Mouse (Mus musculus) neural tube, embryonic 15.5 days (tissue): Measurements from ENCODE around the gene A730061H03Rik. TPM values are rescaled to one million over a fixed set of nuclear protein-coding genes. Genes with fewer than 3 reads are reported as not detected.

Experiments
- ATAC-seq: fragments of 200-750 bp; cut with Nextera tagmentation; 2 replicates; pipeline ENCODE4 v1.8.0; 2017; ENCODE audit warnings: mild to moderate bottlenecking, moderate TSS enrichment, moderate library complexity; ENCODE audit not compliant: low FRiP score
- H3K27ac ChIP-seq: fragments of 300-500 bp; sonication (generic); replicated peaks from 2 replicates; pipeline ENCODE4 v1.5.1; 2015; ENCODE audit warnings: mild to moderate bottlenecking, inconsistent platforms
- H3K27me3 ChIP-seq: fragments of 300-500 bp; sonication (generic); replicated peaks from 2 replicates; pipeline ENCODE4 v1.6.1; 2015; ENCODE audit warnings: inconsistent platforms
- H3K36me3 ChIP-seq: fragments of 300-500 bp; sonication (generic); 2 replicates; pipeline ENCODE4 v1.6.1; 2015; ENCODE audit warnings: inconsistent platforms
- H3K4me1 ChIP-seq: fragments of 300-500 bp; sonication (generic); 2 replicates; pipeline ENCODE4 v1.6.1; 2015; ENCODE audit warnings: inconsistent platforms
- H3K4me2 ChIP-seq: fragments of 300-500 bp; sonication (generic); 2 replicates; pipeline ENCODE4 v1.6.1; 2015; ENCODE audit warnings: inconsistent platforms, mild to moderate bottlenecking, moderate library complexity
- H3K4me3 ChIP-seq: fragments of 300-500 bp; sonication (generic); replicated peaks from 2 replicates; pipeline ENCODE4 v1.5.1; 2015; ENCODE audit warnings: mild to moderate bottlenecking, inconsistent platforms
- H3K9ac ChIP-seq: fragments of 300-500 bp; sonication (generic); replicated peaks from 2 replicates; pipeline ENCODE4 v1.6.1; 2015; ENCODE audit warnings: mild to moderate bottlenecking, inconsistent platforms
- H3K9me3 ChIP-seq: fragments of 300-500 bp; sonication (generic); replicated peaks from 2 replicates; pipeline ENCODE4 v1.6.1; 2016; ENCODE audit warnings: inconsistent platforms
- WGBS: fragments of 180-500 bp; shearing (Covaris S2); methylation state at CpG from one replicate; pipeline ENCODE4 v1.1.7; 2015; ENCODE audit warnings: mixed read lengths; 5-methylcytosine and 5-hydroxymethylcytosine counted together
- polyA plus RNA-seq: library from polyadenylated mRNA; unstranded; fragments of >200 nt; fragmentation: Nextera tagmentation; extraction: Ambion mirVana; gene quantifications from 2 replicates; pipeline ENCODE4 v1.2.1, GENCODE M21; 2015

Gene A730061H03Rik
- polyA plus RNA-seq, 1 experiment from 2014 or later: 0.75 TPM

- 0 out of 2 replicates have a peak, but pooled peaks cover 2% of the 10 kb centered on the region for H3K27me3 ChIP-seq
- ATAC-seq: peak; percentile 25; the same call in 1 of the 2 replicates
- no peak overlapping the region for H3K27ac ChIP-seq
- H3K4me1 ChIP-seq: peaks cover 19% of the 10 kb centered on the region; the same call in 1 of the 2 replicates
- H3K4me3 ChIP-seq: peak overlapping the region; percentile 2; the same call in 1 of the 2 replicates
- no peak overlapping the region for H3K9ac ChIP-seq
- peak overlapping the region; percentile 19 for H3K4me2 ChIP-seq
- no peaks in the 10 kb centered on the region for H3K9me3 ChIP-seq
- 0 out of 2 replicates have a peak, but pooled peaks cover 11% of the 10 kb centered on the region for H3K36me3 ChIP-seq
- 62% methylated on average over 7 of the region's 7 CpGs for WGBS
Measured at GRCm38 (mm10) chr14:55511037-55511436, 49.2 kb downstream of the A730061H03Rik start.

GRCm38 (mm10) chr14:55510125-55510731 is 50.0 kb downstream of the A730061H03Rik start, which contains the start of gene Cpne6:
Cpne6 (plus strand) TSS chr14:55510445.
- H3K4me3 ChIP-seq: peak within 1 kb of the TSS; percentile 2; the same call in 1 of the 2 replicates
- peak; percentile 50 for ATAC-seq
- H3K4me1 ChIP-seq: peaks cover 19% of the 10 kb centered on the region; the same call in 1 of the 2 replicates
- no peaks in the 10 kb centered on the region for H3K27me3 ChIP-seq
- 59% methylated on average over 21 of the region's 22 CpGs for WGBS
- no peak within 1 kb of the TSS for H3K27ac ChIP-seq
- H3K4me2 ChIP-seq: peak within 1 kb of the TSS; percentile 19
- H3K9me3 ChIP-seq: no peaks in the 10 kb centered on the region
- H3K36me3 ChIP-seq: peaks cover 12% of the 10 kb centered on the region; the same call in 1 of the 2 replicates
- no peak within 1 kb of the TSS for H3K9ac ChIP-seq

Other genes with a start within 250 kb of the A730061H03Rik start
- gene Dhrs4, start 81.6 kb downstream of the A730061H03Rik start, polyA plus RNA-seq: 21.5 and 32.8 TPM in 2 replicates
- gene Carmil3, start 69.8 kb downstream of the A730061H03Rik start, polyA plus RNA-seq: 21.6 and 25.1 TPM in 2 replicates
- 17.8 and 20.0 TPM in 2 replicates for gene Cpne6, start 50.0 kb downstream of the A730061H03Rik start, polyA plus RNA-seq
- gene Nrl, start 35.4 kb downstream of the A730061H03Rik start, polyA plus RNA-seq: 0.13 and 0.26 TPM in 2 replicates
- gene Pck2, start 20.1 kb downstream of the A730061H03Rik start, polyA plus RNA-seq: 30.5 and 30.9 TPM in 2 replicates
- gene Dcaf11, start 400 bp downstream of the A730061H03Rik start, polyA plus RNA-seq: 98.9 and 102 TPM in 2 replicates
- gene Fitm1, start 15.2 kb upstream of the A730061H03Rik start, polyA plus RNA-seq: 1.6 and 2.0 TPM in 2 replicates
- 214 and 228 TPM in 2 replicates for gene Psme1, start 17.7 kb upstream of the A730061H03Rik start, polyA plus RNA-seq
- gene Emc9, start 24.9 kb upstream of the A730061H03Rik start, polyA plus RNA-seq: 49.3 and 56.2 TPM in 2 replicates
- 186 and 246 TPM in 2 replicates for gene Psme2, start 30.7 kb upstream of the A730061H03Rik start, polyA plus RNA-seq
- 20.4 and 22.0 TPM in 2 replicates for gene Rnf31, start 31.3 kb upstream of the A730061H03Rik start, polyA plus RNA-seq
- 10.4 and 13.2 TPM in 2 replicates for gene Irf9, start 43.2 kb upstream of the A730061H03Rik start, polyA plus RNA-seq
- gene Rec8, start 57.6 kb upstream of the A730061H03Rik start, polyA plus RNA-seq: 15.1 and 16.6 TPM in 2 replicates
- gene Ipo4, start 75.6 kb upstream of the A730061H03Rik start, polyA plus RNA-seq: 110 and 121 TPM in 2 replicates
- 0.77 and 1.7 TPM in 2 replicates for gene Gm49378, start 77.5 kb upstream of the A730061H03Rik start, polyA plus RNA-seq
- 62.6 and 72.5 TPM in 2 replicates for gene Tm9sf1, start 83.4 kb upstream of the A730061H03Rik start, polyA plus RNA-seq
- 0.31 and 0.32 TPM in 2 replicates for gene Tssk4, start 89.8 kb upstream of the A730061H03Rik start, polyA plus RNA-seq
- 76.0 and 79.8 TPM in 2 replicates for gene Mdp1, start 100.1 kb upstream of the A730061H03Rik start, polyA plus RNA-seq
- 50.2 and 50.8 TPM in 2 replicates for gene Gmpr2, start 111.5 kb upstream of the A730061H03Rik start, polyA plus RNA-seq
- gene Nedd8, start 111.7 kb upstream of the A730061H03Rik start, polyA plus RNA-seq: 590 and 594 TPM in 2 replicates
- 24.9 and 28.3 TPM in 2 replicates for gene Tinf2, start 121.4 kb upstream of the A730061H03Rik start, polyA plus RNA-seq
- gene Tgm1, start 153.5 kb upstream of the A730061H03Rik start, polyA plus RNA-seq: 0.31 and 0.96 TPM in 2 replicates
- gene Rabggta, start 161.9 kb upstream of the A730061H03Rik start, polyA plus RNA-seq: 56.7 and 65.1 TPM in 2 replicates
- gene Dhrs1, start 185.3 kb upstream of the A730061H03Rik start, polyA plus RNA-seq: 79.7 and 84.6 TPM in 2 replicates
- gene Nop9, start 185.3 kb upstream of the A730061H03Rik start, polyA plus RNA-seq: 25.1 and 31.5 TPM in 2 replicates
- gene Cideb, start 198.1 kb upstream of the A730061H03Rik start, polyA plus RNA-seq: 0.35 and 0.93 TPM in 2 replicates
- gene Ltb4r2, start 201.0 kb upstream of the A730061H03Rik start, polyA plus RNA-seq: 0.42 and 0.88 TPM in 2 replicates
- 0.42 and 0.80 TPM in 2 replicates for gene Ltb4r1, start 205.6 kb upstream of the A730061H03Rik start, polyA plus RNA-seq
- 4.1 and 5.2 TPM in 2 replicates for gene Adcy4, start 223.7 kb upstream of the A730061H03Rik start, polyA plus RNA-seq
- gene Ripk3, start 228.5 kb upstream of the A730061H03Rik start, polyA plus RNA-seq: 2.8 and 14.2 TPM in 2 replicates